Mouse (Mus musculus) fat pad, adult 2 months (tissue): ENCODE data around the gene Aff3.

Source experiments
- DNase-seq: peaks from one replicate; pipeline ENCODE4 v3.0.0-alpha.2; 2011; ENCODE audit warnings: low read depth, low spot score; ENCODE audit errors: extremely low read depth

Gene Aff3

GRCm38 (mm10) chr1:38395194-38395681, 269.5 kb downstream of the Aff3 start:
- DNase-seq, result no peak

GRCm38 (mm10) chr1:38394493-38394892, 270.3 kb downstream of the Aff3 start:
- no peak for DNase-seq

DNA sequence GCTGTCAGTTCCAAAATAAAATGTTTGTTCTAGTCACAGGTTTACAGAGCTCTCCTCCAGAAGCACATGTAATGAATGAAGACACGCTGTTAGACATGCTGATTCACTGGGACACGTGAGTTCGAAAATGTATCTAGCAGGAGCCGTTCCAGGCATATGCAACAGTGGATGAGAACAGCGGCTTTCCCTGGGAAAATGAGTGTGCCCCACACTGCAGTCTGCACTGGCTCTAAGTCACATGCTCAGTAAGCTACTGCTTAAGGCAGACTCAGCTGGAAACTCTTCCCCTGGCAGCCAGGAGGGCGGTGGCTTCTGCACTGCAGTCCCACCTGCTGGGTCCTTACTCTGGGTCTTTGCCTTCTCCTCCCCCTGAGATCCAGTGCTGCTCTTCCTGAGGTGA, 271.2 kb downstream of the Aff3 start:
- DNase-seq, result no peak

DNA sequence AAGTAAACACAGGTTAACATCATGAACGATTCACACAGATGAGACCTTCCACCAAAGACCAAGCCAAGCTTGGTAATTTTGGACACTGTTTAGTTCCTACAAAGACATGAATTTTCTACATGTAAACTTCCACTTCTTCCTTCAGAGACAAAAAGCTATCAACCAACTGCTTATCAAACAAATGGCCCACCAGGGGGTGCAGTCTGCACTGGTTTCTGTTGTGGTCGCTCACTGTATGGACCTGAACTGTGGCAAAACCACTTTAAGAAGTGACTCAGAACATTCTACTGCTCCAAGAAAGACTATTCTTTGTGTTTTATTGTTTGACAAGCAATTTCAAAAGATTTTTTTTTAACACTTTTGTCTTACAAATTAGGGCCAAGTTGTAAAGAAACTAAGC, 271.8 kb downstream of the Aff3 start:
- DNase-seq, result no peak

- no peak for DNase-seq
Measured at GRCm38 (mm10) chr1:38390886-38391249, 273.9 kb downstream of the Aff3 start.

GRCm38 (mm10) chr1:38390235-38390885, 274.4 kb downstream of the Aff3 start:
- DNase-seq, result no peak

- DNase-seq, result no peak
Measured at GRCm38 (mm10) chr1:38389576-38389975, 275.2 kb downstream of the Aff3 start.

DNA sequence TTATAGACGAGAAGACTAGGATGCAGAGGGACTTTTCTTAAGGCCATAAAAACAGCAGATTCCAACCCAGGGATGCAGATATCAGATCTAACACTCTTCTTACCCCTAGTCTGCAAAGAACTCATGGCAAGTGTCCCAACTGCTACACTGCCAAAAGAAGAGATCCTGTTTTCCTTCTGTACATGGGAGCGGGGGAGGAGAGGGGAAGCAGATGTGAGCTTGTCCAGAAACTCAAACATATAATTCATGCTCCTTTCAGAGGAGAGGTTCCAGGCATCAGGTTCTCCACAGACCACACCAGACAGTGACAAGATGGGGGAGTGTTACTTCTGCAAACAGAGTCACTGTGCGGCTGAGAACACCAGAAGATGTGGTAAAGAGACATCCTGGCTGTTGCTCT, 276.3 kb downstream of the Aff3 start:
- no peak for DNase-seq

- peak; percentile 43 for DNase-seq
Measured at GRCm38 (mm10) chr1:38387438-38387837, 277.3 kb downstream of the Aff3 start.

GRCm38 (mm10) chr1:38384457-38385121, 280.2 kb downstream of the Aff3 start:
- no peak for DNase-seq

GRCm38 (mm10) chr1:38384010-38384409, 280.7 kb downstream of the Aff3 start:
- no peak for DNase-seq

DNA sequence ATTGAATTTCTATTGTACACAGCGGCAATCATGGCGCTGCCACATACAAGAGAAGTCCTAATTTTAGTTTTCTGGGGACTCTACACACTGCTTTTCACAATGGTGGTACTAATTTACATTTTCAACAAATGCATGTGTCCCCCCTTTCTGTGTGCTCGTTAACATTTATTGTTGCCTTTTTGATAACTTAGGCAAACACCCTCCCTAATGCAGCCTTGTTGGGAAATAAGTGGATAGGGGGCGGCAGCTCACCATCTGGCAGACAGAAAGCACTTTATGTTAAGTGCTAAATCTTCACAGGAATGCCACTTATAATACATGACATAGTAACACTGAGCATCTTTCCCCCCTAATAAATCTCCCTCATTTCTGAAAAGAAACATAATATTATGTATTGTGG, 282.1 kb downstream of the Aff3 start:
- DNase-seq, result no peak

DNA sequence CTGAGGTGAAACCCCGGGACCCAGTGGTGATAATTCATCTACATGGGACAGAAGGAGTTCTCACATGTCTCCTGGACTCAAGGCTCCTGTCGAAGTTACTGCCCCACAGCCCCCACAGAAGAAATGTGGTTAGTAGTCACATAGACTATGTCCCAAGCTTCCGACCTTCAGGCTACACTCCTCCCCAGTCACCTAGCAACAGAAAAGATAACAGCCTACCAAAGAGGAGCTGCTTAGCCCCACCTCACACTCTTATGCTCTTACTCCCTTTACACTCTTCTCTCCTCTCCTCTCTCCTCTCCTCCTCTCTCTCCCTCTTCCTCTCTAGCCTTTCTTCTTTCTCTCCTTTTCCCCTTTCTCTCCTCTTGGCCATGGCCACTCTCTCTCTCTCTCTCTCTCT, 286.8 kb downstream of the Aff3 start:
- no peak for DNase-seq

- no peak for DNase-seq
Measured at GRCm38 (mm10) chr1:38369166-38369565, 295.6 kb downstream of the Aff3 start.

DNA sequence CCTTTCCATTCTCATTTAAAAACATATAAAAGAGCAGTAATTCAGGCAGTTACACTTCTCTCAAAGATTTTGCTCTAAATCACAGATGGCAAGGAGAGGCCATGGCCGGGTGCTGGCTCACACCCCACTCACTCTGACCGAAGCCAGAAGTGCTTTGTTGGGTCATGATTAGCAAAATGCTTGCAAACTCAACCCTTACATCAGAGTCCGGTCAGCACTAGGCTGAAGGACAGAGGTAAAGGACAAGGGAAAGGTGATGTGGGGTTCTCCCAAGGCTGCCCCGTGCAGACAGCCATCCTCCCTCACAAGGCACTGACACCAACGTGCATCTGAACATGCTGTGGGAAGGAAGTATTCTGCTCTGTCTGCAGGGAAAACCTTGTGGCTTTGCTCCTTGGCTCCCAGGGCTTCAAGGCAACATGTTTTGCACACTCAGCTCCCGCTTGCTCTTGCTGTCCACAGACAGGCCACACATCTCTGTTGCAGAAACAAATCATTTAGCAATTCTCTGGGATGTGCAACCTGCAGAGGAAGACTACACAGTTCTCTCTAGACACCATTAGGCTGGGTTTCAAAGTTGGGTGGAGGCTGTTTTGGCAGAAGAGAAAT, 296.6 kb downstream of the Aff3 start:
- no peak for DNase-seq

DNA sequence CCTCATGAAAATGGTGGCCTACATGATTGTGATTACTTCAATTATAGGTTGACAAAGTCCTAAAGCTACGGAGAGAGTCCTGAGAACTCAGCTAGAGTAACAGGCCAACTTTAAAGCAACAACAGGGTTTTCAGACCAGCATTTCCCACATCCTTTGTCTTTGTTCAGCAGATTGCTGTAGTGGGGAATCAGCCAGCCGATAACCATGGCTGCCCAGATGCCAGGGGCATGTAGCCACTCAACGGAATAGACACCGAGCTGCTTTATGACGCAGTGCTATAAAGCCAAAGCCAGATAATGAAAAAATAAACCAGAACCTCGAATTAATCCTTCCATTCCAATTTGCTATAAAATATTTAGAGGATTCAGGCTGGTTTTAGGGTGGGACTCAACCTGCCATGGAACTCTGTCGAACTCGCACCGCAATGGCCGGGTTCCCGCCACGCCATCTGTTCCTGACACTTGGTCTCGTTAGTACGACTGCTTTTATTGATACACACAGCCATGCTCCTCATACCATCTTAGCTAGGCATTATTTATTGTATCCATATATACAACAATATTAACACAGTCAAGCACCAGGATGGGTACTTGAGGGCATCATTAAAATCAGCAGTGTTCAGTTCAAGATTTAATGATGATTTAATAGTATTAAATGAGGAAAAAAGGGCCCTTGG, 297.2 kb downstream of the Aff3 start:
- no peak for DNase-seq

- DNase-seq, result no peak
Measured at GRCm38 (mm10) chr1:38363856-38364255, 300.9 kb downstream of the Aff3 start.

GRCm38 (mm10) chr1:38362275-38362674, 302.5 kb downstream of the Aff3 start:
- no peak for DNase-seq

DNA sequence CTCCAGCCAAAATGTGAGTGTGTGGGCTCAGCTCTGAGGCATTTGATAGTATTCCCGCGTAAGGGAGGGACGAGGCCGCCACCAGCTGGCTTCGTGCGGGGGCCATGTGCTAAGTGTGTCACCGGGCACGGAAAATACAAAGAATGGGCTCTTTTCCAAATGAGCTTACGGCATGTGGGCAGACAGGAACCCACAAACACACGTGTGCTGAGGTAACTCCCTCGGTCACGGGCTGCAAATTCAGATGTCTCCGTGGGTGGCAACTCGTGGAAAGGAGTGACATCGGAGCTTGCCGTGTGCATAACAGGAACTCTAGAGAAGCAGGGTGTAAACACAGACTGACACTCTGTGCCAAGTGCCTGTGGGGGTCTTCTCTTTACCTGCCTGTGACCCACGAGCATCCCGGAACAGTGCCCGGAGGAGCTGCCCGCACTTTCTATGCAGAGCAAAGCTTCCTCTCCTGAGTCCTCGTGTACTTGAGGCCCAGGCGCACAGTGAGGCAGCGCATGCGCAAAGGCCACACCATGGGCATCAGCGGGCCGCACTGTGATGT, 305.9 kb downstream of the Aff3 start:
- DNase-seq, result no peak

GRCm38 (mm10) chr1:38357933-38358796, 306.6 kb downstream of the Aff3 start:
- no peak for DNase-seq

- DNase-seq, result no peak
Measured at GRCm38 (mm10) chr1:38354585-38354984, 310.2 kb downstream of the Aff3 start.
